Mouse (Mus musculus) bone marrow macrophage, adult 2 months (primary cell): ENCODE measurements around the gene Lkaaear1.

Experiments used
- CTCF ChIP-seq: IDR thresholded peaks from 2 replicates; pipeline ENCODE4 v1.5.1; 2012; ENCODE audit warnings: low read depth, mild to moderate bottlenecking, low read length, moderate library complexity
- POLR2A ChIP-seq: IDR thresholded peaks from 2 replicates; pipeline ENCODE4 v1.6.1; 2012; ENCODE audit warnings: mild to moderate bottlenecking, low read depth, low read length, borderline replicate concordance

- TF ChIP-seq CTCF (no peak), POLR2A (no peak)
These were observed 26.3 kb downstream of the Lkaaear1 start for GRCm38 (mm10) chr2:181671984-181672383.
